Mouse (Mus musculus) frontal cortex, adult 2 months (tissue): Measurements from ENCODE around the gene Atp6ap1. TPM values are rescaled to one million over a fixed set of nuclear protein-coding genes. Genes with fewer than 3 reads are reported as not detected.
A peak's percentile ranks its signal among the peaks of the same experiment; 100 is the strongest.

Source experiments
- DNase-seq, 2 experiments: peaks; one replicate each; pipeline ENCODE4 v3.0.0; 2022; ENCODE audit warnings: low spot score in 1 of 2; ENCODE audit errors: extremely low spot score in 1 of 2
- polyA plus RNA-seq: library from polyadenylated mRNA; depleted of rRNA; stranded (reverse); fragments of >200 nt; gene quantifications from 2 replicates; pipeline ENCODE4 v1.2.3, GENCODE M21; 2012; rRNA removed

Gene Atp6ap1
- polyA plus RNA-seq, 1 experiment, result 472 TPM

DNA sequence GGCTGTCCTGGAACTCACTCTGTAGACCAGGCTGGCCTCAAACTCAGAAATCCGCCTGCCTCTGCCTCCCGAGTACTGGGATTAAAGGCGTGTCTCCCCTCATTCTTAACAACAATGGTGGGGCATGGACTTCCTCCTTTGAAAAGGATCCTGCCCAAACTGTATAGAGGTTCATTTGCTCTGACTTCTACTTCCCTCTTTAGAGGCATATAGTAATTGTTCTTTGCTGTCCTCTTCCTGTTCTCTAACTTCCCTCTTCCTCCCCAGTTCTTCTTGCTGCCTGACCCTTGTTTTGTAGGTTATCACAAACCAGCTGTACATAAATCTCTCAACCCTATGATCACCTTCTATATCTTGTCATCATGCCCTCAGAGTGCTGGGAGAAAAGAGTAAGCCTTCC lies 2.8 kb downstream of the Atp6ap1 start:
- DNase-seq, result no peak

DNA sequence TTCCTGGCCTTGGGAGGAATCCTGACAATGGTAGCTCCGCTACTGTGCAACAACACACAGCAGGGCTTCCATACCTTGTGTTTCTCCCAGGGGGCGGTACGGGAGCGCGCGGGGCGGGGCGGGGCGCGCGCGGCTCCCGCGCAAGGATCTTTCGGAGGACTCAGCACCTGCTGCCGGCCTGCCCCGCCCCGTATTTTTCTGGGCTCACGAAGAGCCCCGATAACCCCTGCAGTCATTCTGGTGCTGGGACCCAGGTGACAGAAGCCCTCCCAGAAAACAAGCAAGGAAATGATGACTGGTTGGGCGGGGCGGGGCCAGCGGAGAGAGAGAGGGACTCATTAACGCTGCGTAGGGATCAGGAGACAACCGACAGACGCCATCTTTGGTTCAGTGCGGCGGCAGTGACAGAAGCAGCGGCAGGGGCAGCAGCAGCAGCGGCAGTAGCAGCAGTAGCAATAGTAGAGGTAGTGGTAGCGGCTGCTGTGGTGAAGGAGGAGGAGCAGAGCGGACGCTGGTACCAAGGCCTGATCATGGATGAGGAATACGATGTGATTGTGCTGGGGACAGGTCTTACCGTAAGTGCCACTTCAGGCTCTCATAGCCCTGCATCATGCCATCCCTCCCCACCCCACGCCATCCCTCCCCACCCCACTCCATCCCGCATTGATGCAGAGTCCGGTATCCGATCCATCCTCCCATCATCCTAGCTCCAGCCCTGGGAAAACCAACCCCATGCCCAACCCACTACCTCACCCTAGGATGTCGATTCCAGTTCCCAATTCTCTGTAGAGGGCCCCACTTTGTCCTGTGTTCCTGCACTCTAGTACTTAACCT lies 8.2 kb downstream of the Atp6ap1 start, which contains the start of gene Gdi1:
TSS of gene Gdi1 (plus strand) at position 132 of the 834 bp plus-strand sequence.
- peak; percentile 20 to 72 for DNase-seq

DNA sequence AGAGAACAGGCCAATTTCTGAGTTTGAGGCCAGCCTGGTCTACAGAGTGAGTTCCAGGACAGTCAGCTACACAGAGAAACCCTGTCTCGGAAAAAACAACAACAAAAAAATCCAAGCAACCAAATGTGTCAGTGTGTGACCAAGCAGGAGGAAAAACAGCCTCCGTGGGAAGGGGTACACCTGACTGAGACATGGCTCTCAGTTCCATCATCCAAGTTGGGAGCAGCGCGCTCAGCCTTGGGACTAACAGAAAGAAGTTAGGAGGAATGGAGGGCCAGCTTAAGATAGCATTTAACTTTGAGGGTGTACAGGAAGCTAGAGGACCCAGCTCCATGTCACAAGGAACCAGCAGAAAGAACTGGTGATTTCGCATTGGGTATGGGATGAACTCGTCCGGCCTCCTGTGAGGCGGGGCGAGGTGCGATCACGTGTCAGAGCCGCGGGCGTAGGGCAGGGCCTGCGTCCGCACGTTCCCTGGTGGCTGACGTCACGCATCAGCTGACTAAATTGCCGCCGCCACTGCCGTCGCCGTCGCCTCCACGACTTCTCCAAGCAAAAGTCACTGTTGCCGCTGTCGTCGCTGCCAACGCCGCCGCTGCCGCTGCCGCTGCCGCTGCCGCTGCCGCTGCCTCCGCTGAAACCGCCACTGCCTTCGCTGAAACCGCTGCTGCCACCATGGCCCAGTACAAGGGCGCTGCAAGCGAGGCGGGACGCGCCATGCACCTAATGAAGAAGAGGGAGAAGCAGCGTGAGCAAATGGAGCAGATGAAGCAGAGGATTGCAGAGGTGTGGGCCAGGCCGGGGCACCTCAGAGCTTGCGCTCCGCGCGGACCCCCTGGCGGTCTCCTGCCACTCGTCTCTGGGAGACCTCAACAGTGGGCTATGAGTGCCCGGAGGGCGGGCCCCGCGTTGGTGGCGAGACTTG lies 15.9 kb downstream of the Atp6ap1 start, which contains the start of gene Fam50a:
TSS of gene Fam50a (plus strand) at position 494 of the 925 bp plus-strand sequence.
- peak; percentile 81 to 86 for DNase-seq

DNA sequence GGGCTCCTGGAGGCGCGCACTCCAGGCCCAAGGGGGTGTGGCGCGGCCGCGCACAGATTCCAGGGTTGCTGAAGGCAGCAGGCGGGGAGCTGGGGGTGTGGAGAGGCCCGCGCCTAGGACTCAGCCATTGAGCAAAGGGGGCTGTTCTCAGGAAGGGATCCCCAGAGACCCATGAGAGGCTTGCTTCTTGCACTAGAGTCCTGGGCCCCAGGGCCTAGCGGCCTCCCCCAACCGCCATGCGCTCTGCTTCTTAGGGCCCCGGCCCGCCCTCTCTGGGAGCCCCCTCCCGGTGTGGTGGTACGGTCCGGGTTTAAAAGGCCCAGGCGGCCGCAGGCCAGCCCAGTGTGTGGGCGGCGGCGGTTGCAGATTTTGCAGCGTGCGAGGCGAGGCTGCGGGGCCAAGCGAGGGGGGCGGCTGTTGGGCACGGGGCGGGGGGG lies 31.8 kb downstream of the Atp6ap1 start, which contains the start of gene Plxna3:
TSS of gene Plxna3 (plus strand) at position 342 of the 437 bp plus-strand sequence.
- peak in 1 of 2 experiments; percentile 53 for DNase-seq

DNA sequence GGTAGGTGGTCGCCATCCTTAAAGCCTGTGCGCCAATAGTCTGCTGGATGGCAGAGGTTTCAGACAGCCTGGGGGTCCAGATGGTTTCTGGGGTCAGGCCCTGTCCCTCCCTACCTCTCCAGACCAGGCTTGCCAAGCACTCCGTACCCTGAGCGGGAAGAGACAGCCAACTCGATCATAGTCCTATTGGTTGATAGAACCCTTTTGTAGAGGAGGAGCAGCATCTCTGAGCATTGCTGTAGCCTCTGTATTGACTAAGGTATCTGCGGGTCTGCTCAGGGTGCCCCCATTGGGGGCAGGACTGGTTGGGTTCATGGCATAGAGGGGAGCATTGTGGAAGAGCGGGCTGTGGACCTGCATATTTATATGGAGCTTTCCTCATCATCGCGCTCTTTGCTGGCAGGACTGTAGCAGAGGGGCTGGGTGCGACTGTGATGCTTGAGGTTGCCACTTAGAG lies 32.3 kb downstream of the Atp6ap1 start:
- DNase-seq, result no peak

DNA sequence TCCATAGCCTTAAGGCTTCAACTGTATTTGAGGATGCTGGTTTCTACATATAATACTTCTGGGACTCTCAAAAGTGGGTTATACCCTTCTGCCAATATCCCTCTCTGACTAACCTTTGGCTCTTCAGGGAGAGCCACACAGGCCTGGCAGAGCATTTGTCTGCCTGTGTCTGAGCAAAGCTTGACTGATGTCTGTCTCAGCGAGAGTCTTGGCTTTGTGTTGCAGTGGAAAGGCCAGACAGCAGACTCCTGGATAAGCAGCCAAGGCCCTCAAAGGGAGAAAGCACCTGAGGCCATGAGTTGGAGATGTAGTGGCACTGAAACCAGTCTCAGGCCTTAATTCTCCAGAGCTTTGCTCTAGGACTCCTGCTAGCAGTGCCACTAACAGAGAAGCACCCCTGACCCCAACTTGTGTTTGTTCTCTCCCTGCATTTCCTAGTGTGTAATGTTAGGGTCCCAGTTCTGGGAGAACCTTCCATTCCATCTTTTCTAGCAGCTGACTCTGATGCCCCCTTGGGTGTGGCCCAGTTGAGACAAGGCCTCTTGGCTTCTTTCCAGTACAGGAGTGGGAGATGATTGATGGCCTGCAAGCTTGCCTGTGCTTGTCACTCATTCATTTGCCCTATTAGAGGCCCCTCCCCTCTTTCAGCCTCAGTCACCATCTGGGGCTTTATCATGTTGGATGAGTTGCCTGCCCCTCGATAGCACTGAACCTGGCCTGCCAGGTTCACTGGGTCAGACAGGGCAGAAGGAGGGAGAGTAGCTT lies 33.5 kb downstream of the Atp6ap1 start:
- DNase-seq, result no peak

DNA sequence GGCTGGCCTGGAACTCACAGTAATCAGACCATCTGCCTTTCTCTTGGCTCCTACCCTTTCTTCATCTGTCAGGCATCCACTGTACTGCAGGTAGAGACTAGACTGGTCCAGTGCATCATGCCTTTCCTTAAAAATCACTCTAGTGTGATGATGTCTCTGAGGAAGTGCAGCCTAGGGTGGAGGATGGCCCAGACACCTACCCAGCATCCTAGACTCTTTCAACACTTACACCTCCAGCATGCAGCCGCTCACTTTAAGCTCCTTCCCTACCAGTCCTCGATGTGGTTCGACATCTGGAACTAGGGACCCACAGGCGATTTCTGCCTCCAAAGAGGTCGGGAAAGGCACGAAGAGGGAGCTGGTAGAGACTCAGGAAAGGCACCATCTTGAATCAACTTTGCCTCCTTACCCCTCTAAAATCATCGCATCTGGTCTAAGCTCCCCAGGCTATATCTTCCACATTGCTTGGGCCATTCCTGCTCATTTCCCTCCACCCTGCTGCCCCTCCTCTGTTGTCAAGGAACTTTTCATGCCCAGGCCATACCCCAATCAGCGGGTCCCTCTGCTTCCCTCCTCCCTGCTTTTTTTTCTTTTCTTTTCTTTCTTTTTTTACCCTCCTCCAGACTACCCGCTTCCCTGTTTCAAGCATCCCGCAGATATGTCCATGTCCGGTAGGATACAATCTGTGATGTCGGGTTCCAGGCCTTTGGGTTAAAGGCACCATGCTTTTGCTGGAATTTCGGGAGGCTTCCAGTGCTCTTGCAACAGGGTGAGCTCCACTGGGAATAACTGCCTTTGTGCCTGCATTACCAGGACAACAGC lies 56.0 kb downstream of the Atp6ap1 start:
- peak in 1 of 2 experiments; percentile 6 for DNase-seq

DNA sequence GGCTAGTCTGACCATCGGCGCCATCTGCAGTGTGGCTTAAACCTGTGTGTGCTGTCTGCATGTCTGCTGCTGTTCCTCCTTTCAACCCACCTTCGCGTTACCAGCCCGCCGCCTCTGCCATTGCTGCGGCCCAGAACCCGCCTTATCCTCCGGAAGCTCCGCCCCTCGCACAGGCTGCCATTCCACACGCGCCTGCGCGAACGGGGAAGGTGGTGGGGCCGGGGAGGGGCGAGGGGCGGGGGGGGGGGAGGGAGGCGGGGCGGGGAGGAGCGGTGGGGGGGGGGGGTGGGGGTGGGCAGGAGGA lies 56.5 kb downstream of the Atp6ap1 start, which contains the start of gene Lage3:
TSS of gene Lage3 (minus strand) at position 152 of the 304 bp plus-strand sequence.
- peak; percentile 59 to 82 for DNase-seq

Other genes starting within 250 kb of the Atp6ap1 start
- gene Opn1mw, start 169.6 kb upstream of the Atp6ap1 start, polyA plus RNA-seq, result 0.25 and 0.32 TPM in 2 replicates
- gene Mecp2, start 161.7 kb upstream of the Atp6ap1 start, polyA plus RNA-seq, result 29.7 and 30.6 TPM in 2 replicates
- gene Tex28, start 129.3 kb upstream of the Atp6ap1 start, polyA plus RNA-seq, result not detected in 2 replicates
- gene Tktl1, start 119.8 kb upstream of the Atp6ap1 start, polyA plus RNA-seq, result 0.04 TPM in 2 replicates
- gene Flna, start 47.3 kb upstream of the Atp6ap1 start, polyA plus RNA-seq, result 131 and 166 TPM in 2 replicates
- gene Emd, start 42.4 kb upstream of the Atp6ap1 start, polyA plus RNA-seq, result 45.2 and 45.8 TPM in 2 replicates
- gene Rpl10, start 26.3 kb upstream of the Atp6ap1 start, polyA plus RNA-seq, result 698 and 796 TPM in 2 replicates
- gene Taz, start 15.2 kb upstream of the Atp6ap1 start, polyA plus RNA-seq, result 95.1 and 109 TPM in 2 replicates
- gene Dnase1l1, start 14.8 kb upstream of the Atp6ap1 start, polyA plus RNA-seq, result 3.7 and 4.8 TPM in 2 replicates
- 923 and 1,152 TPM in 2 replicates for gene Gdi1, start 7.9 kb downstream of the Atp6ap1 start, polyA plus RNA-seq
- 46.8 and 58.9 TPM in 2 replicates for gene Fam50a, start 15.9 kb downstream of the Atp6ap1 start, polyA plus RNA-seq
- gene Plxna3, start 32.0 kb downstream of the Atp6ap1 start, polyA plus RNA-seq, result 55.4 and 59.9 TPM in 2 replicates
- gene Lage3, start 56.5 kb downstream of the Atp6ap1 start, polyA plus RNA-seq, result 57.1 and 65.1 TPM in 2 replicates
- 68.4 and 73.3 TPM in 2 replicates for gene Ubl4a, start 76.1 kb downstream of the Atp6ap1 start, polyA plus RNA-seq
- gene Slc10a3, start 76.3 kb downstream of the Atp6ap1 start, polyA plus RNA-seq, result 4.3 and 4.8 TPM in 2 replicates
- gene Fam3a, start 96.2 kb downstream of the Atp6ap1 start, polyA plus RNA-seq, result 33.8 and 33.9 TPM in 2 replicates
- 20.5 and 21.4 TPM in 2 replicates for gene Ikbkg, start 96.2 kb downstream of the Atp6ap1 start, polyA plus RNA-seq
- 30.2 and 31.8 TPM in 2 replicates for gene G6pdx, start 132.1 kb downstream of the Atp6ap1 start, polyA plus RNA-seq
- not detected in 2 replicates for gene Gm6880, start 184.3 kb downstream of the Atp6ap1 start, polyA plus RNA-seq